Mouse (Mus musculus) E14TG2a.4 (cell line): ENCODE measurements at regions not wholly inside any gene's neighbourhood (a gene's known extent, or its start where the extent isn't known, plus 50 kb on each side); places are given as distances from the start of the nearest gene placed in this dataset.

Experiments
- CTCF ChIP-seq: conservative IDR thresholded peaks from 2 replicates; pipeline ENCODE4 v1.5.1; 2014; ENCODE audit warnings: low read length
- POU5F1 ChIP-seq: IDR thresholded peaks from 2 replicates; pipeline ENCODE4 v1.6.1; 2014; ENCODE audit warnings: low read length, borderline replicate concordance

DNA sequence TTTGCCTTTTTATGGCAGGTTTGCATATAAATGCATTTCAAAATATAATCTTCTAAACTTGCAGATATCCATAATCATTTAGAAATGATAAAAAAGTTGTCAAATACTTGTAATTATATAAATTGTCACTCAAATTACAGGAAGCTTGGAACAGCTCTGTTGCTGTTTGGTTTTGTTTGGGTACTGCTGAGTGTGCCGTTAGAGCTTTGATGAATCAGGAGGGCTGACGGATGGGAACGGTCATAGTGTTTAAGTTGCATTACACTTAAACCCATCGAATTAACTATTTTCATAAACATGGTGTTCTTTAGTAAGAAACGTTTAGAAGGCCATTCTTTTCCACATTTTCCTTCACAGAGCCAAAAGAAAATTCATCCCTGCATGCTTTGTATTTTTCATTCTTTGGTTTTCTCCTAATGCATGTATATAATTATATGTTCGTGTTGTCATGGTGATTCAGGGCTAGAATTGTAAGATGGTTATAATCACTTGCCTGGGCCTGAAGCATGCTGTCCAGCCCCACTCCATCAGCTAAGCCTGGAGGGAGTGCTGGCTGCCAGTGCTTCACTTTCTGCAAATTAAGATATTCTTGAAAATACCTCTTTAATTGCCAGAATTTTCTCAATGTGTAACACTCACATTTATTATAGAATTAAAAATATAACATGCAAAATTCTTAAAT lies 92.4 kb upstream of the Dnajc19 start:
- TF ChIP-seq CTCF (no peak), POU5F1 (no peak)
